Mouse (Mus musculus) heart, postnatal 25 days (tissue): ENCODE measurements around the gene Qdpr. TPM values are rescaled to one million over a fixed set of nuclear protein-coding genes. Genes with fewer than 3 reads are reported as not detected.

Experiments
- DNase-seq: peaks from one replicate; pipeline ENCODE4 v3.0.0; 2022; ENCODE audit warnings: low spot score
- intact Hi-C: fragments of 180-260 bp; cut with DNase I; formaldehyde crosslinking; loops from one replicate; pipeline ENCODE4 v1.15.1; 2025
- total RNA-seq, 2 experiments: library from RNA; stranded (reverse); gene quantifications; 2 replicates each; pipeline ENCODE4 v1.2.3; 2021

The Qdpr gene
- total RNA-seq, 2 experiments from 2014 or later: 74.0 to 79.6 TPM

GRCm38 (mm10) chr5:45419841-45420638 lies 30.0 kb downstream of the Qdpr start:
- intact Hi-C loops: loop anchor here (5.0 kb wide), 1 partner anchor 1118 kb away; no protein-coding TSS in a partner anchor

GRCm38 (mm10) chr5:45417859-45418443 lies 32.1 kb downstream of the Qdpr start:
- intact Hi-C loops: no loop called here
- no peak for DNase-seq

More at GRCm38 (mm10) chr5:45419841-45420638, 30.0 kb downstream of the Qdpr start:
- no peak for DNase-seq

- intact Hi-C loops: no loop called here
- no peak for DNase-seq
Observed at GRCm38 (mm10) chr5:45416478-45416877, 33.6 kb downstream of the Qdpr start.

GRCm38 (mm10) chr5:45406129-45406528 lies 43.9 kb downstream of the Qdpr start:
- DNase-seq: no peak
- intact Hi-C loops: loop anchor here (10.0 kb wide), 2 partner anchors 571 to 931 kb away; no protein-coding TSS in a partner anchor

- intact Hi-C loops: loop anchor here (2.0 to 10.0 kb wide), 5 partner anchors 120 to 1118 kb away; no protein-coding TSS in a partner anchor
- DNase-seq: no peak
Observed at GRCm38 (mm10) chr5:45402632-45403031, 47.4 kb downstream of the Qdpr start.

GRCm38 (mm10) chr5:45384034-45384812 lies 65.8 kb downstream of the Qdpr start:
- intact Hi-C loops: no loop called here
- no peak for DNase-seq

Other genes starting within 250 kb of the Qdpr start
- not detected for gene Clrn2, start 3.5 kb upstream of the Qdpr start, total RNA-seq
- gene Lap3, start 43.1 kb upstream of the Qdpr start, total RNA-seq: 10 to 100 TPM; 95.0 to 98.6 TPM
- gene Med28, start 70.0 kb upstream of the Qdpr start, total RNA-seq: 10 to 100 TPM; 47.9 to 59.2 TPM
- under 1 TPM in 1 of 2 experiments, not detected in 1; 0.08 TPM for gene Fam184b, start 189.4 kb upstream of the Qdpr start, total RNA-seq
- gene Ncapg, start 219.7 kb upstream of the Qdpr start, total RNA-seq: under 1 TPM; 0.60 to 0.61 TPM